Comparison of ENCODE assay signal across 9 mouse cellular contexts in the genomic region with DNA sequence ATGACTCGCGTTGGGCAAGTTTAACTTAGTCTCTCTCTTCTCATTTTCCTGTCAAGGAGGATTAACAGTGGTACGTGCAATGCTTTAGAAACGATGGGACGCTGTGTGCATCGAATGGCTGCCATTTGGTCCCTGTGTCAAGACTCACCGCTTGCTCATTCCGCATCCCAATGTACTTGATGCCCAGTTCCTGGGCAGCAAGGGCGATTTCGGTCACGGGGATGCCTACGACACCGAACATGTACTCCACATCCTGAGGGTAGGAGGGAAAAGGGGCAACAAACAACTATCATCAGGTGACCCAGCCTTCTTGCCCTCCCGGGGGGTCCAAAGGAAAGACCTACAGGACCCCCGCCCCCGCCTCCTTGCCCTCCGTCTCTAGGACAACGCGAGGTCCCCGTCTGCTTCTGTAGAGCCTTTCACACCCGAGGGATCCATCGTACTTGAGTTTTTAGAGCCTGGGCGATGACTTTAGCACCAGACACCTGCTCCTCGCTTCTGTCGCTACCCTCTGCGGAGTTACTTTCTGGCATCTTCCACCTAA. TPM values are rescaled to one million over a fixed set of nuclear protein-coding genes. Genes with fewer than 3 reads are reported as not detected.
A peak's percentile ranks its signal among the peaks of the same experiment; 100 is the strongest.
DNase-seq lines count a peak whose midpoint lies in the region; ATAC-seq and TF ChIP-seq lines count a peak whose summit lies in the region.
"Had no signal": no experiment of that assay in that cellular context is flagged by ENCODE, and none has a peak within 500 bp of the region (broad histone marks: within the 10 kb centered on the region; RNA-seq: fewer than 3 reads in every experiment).

A gene (minus strand): TSS at position 533 of the 544 bp plus-strand sequence.

- H3K4me3 ChIP-seq in heart, embryonic 14.5 days (ENCODE audit: control insufficient read depth in 1 of 2, insufficient read depth in 1 of 2, low read depth in 1 of 2, low read length in 2 of 2): peak within 1 kb of the TSS; percentile 53 to 98
- H3K4me3 ChIP-seq in forebrain, embryonic 15.5 days: peak within 1 kb of the TSS; percentile 72
- peak within 1 kb of the TSS; percentile 81 to 82 for H3K4me3 ChIP-seq in liver, embryonic 14.5 days (ENCODE audit: insufficient read depth in 1 of 2, low read depth in 2 of 2, low read length in 2 of 2)

- no peaks in the 10 kb centered on the region for H3K36me3 ChIP-seq in heart, embryonic 14.5 days (ENCODE audit: control insufficient read depth, insufficient read depth, low read length)
- H3K36me3 ChIP-seq in forebrain, embryonic 15.5 days: no peaks in the 10 kb centered on the region
- H3K36me3 ChIP-seq in liver, embryonic 14.5 days (replicated peaks; ENCODE audit: control insufficient read depth, insufficient read depth, low read depth): no peaks in the 10 kb centered on the region

- peaks cover 0 to 11% of the 10 kb centered on the region in 2 experiments; a peak in 3 of 4 replicates for H3K4me1 ChIP-seq in heart, embryonic 14.5 days (ENCODE audit: control insufficient read depth in 2 of 2, insufficient read depth in 2 of 2, low read length in 2 of 2)
- H3K4me1 ChIP-seq in forebrain, embryonic 15.5 days: peaks cover 17% of the 10 kb centered on the region
- H3K4me1 ChIP-seq in liver, embryonic 14.5 days (replicated peaks; ENCODE audit: control insufficient read depth in 2 of 2, insufficient read depth in 2 of 2, low read length in 1 of 2): peaks cover 5 to 12% of the 10 kb centered on the region in 2 experiments

- no peak for TF ChIP-seq EP300 in liver, embryonic 14.5 days (IDR thresholded peaks at IDR 0.05; ENCODE audit: low read depth)

- no peaks in the 10 kb centered on the region for H3K9me3 ChIP-seq in heart, embryonic 14.5 days (ENCODE audit: control insufficient read depth, low read length)
- no peaks in the 10 kb centered on the region for H3K9me3 ChIP-seq in forebrain, embryonic 15.5 days
- no peaks in the 10 kb centered on the region for H3K9me3 ChIP-seq in liver, embryonic 14.5 days (ENCODE audit: control insufficient read depth, low read length)

- peak within 1 kb of the TSS; percentile 73 for H3K9ac ChIP-seq in heart, embryonic 14.5 days (ENCODE audit: low read length)
- peak within 1 kb of the TSS; percentile 73 for H3K9ac ChIP-seq in forebrain, embryonic 15.5 days (replicated peaks)
- peak within 1 kb of the TSS; percentile 97 for H3K9ac ChIP-seq in liver, embryonic 14.5 days (replicated peaks)

- H3K27ac ChIP-seq in heart, embryonic 14.5 days (replicated peaks in 1 of 2; ENCODE audit: control insufficient read depth in 1 of 2, insufficient read depth in 1 of 2, low read depth in 2 of 2, low read length in 2 of 2): peak within 1 kb of the TSS; percentile 64 to 92
- peak within 1 kb of the TSS; percentile 86 for H3K27ac ChIP-seq in forebrain, embryonic 15.5 days (replicated peaks)
- H3K27ac ChIP-seq in liver, embryonic 14.5 days: peak within 1 kb of the TSS; percentile 78

- WGBS in heart, embryonic 14.5 days: 4% methylated on average over 26 of the region's 26 CpGs
- 3% methylated on average over 26 of the region's 26 CpGs for WGBS in forebrain, embryonic 15.5 days
- WGBS in liver, embryonic 14.5 days (ENCODE audit: insufficient replicate concordance): 3% methylated on average over 26 of the region's 26 CpGs

- no peak for DNase-seq in heart, adult 11 months
- DNase-seq in MN1 (ENCODE audit: low spot score): peak; percentile 36
- no peak for DNase-seq in liver, embryonic 14.5 days (ENCODE audit: low read depth in 3 of 3, low spot score in 3 of 3)
- DNase-seq in T-cell, adult 2 months (ENCODE audit: low spot score): no peak
- no peak for DNase-seq in adrenal gland, postnatal 14 days
- DNase-seq in right cerebral cortex, postnatal 14 days: no peak

- ATAC-seq in heart, embryonic 14.5 days (ENCODE audit: insufficient number of reproducible peaks, insufficient read depth, low FRiP score, low read depth): no peak; the same call in 1 of the 2 replicates
- ATAC-seq in forebrain, embryonic 15.5 days (replicated peaks): no peak; the same call in 1 of the 2 replicates
- peak; percentile 10 for ATAC-seq in liver, embryonic 14.5 days (ENCODE audit: insufficient read depth)

- TF ChIP-seq CTCF in liver, embryonic 14.5 days (IDR thresholded peaks at IDR 0.05; ENCODE audit: low read depth): no peak

- peak within 1 kb of the TSS; percentile 78 for H3K4me2 ChIP-seq in heart, embryonic 14.5 days (ENCODE audit: low read length)
- peak within 1 kb of the TSS; percentile 97 for H3K4me2 ChIP-seq in forebrain, embryonic 15.5 days (replicated peaks)
- H3K4me2 ChIP-seq in liver, embryonic 14.5 days (ENCODE audit: low read depth): peak within 1 kb of the TSS; percentile 92

- H3K27me3 ChIP-seq in heart, embryonic 14.5 days (ENCODE audit: control insufficient read depth, insufficient read depth, low read length): no peaks in the 10 kb centered on the region
- H3K27me3 ChIP-seq in forebrain, embryonic 15.5 days: no peaks in the 10 kb centered on the region
- no peaks in the 10 kb centered on the region for H3K27me3 ChIP-seq in liver, embryonic 14.5 days (ENCODE audit: control insufficient read depth, insufficient read depth, low read length)

RNA-seq across cellular contexts. Expression of the gene that starts here (rescaled TPM):
- 1.2 and 1.8 TPM in 2 replicates for polyA plus RNA-seq in heart, embryonic 14.5 days (2014; fragmentation: Nextera tagmentation; extraction: Ambion mirVana)
- 0.37 and 0.78 TPM in 2 replicates for polyA plus RNA-seq in forebrain, embryonic 15.5 days (2015; fragmentation: Nextera tagmentation; extraction: Ambion mirVana)
- polyA plus RNA-seq in liver, embryonic 14.5 days (2012; rRNA removed): not detected in 2 replicates
- 0.65 and 2.3 TPM in 2 replicates for polyA plus RNA-seq in liver, embryonic 14.5 days (2014; fragmentation: Nextera tagmentation; extraction: Ambion mirVana)
- total RNA-seq in adrenal gland, postnatal 14 days (2021): 3.0 and 6.4 TPM in 2 replicates
- polyA plus RNA-seq: large intestine, adult 2 months had no signal
